In the genomic region with DNA sequence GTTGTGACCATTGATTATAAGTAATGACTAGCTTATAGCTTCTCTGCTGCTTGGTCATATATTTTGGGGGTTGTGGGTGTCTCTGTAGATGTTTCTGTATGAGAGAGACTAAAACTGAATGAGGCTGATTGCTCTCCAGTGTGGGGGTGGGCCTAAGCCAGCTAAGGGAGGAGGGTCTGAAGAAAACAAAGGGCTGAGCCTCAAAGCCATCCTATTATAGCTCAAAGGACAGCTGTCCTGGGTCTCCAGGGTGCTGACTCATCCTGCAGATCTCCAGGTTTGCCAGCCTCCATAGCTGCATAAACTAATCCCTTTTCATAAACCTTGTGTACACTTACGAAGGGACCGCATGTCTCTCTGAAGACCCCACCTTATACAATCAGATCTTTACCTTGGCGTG, we compare ENCODE assay signal across 23 mouse cellular contexts.
A peak's percentile ranks its signal among the peaks of the same experiment; 100 is the strongest.
DNase-seq lines count a peak whose midpoint lies in the region; ATAC-seq and TF ChIP-seq lines count a peak whose summit lies in the region.
"Had no signal": no experiment of that assay in that cellular context is flagged by ENCODE, and none has a peak within 500 bp of the region (broad histone marks: within the 10 kb centered on the region; RNA-seq: fewer than 3 reads in every experiment).

No protein-coding gene starts in this region.

- no peak for ATAC-seq in midbrain, postnatal 0 days (ENCODE audit: low FRiP score)
- ATAC-seq in hindbrain, embryonic 16.5 days: 0 out of 2 replicates have a peak, but pooled peaks have one; percentile 17
- ATAC-seq: forebrain, embryonic 14.5 days; intestine, embryonic 16.5 days had no signal

- H3K4me2 ChIP-seq in midbrain, postnatal 0 days (ENCODE audit: low read depth, low read length, poor library complexity, severe bottlenecking): no peak overlapping the region
- H3K4me2 ChIP-seq in hindbrain, embryonic 16.5 days (ENCODE audit: low read length): no peak overlapping the region
- H3K4me2 ChIP-seq: embryonic facial prominence, embryonic 15.5 days; heart, embryonic 15.5 days; lung, embryonic 14.5 days; neural tube, embryonic 12.5 days had no signal

- DNase-seq in midbrain, embryonic 10.5 days (ENCODE audit: low spot score): no peak
- DNase-seq in midbrain, postnatal 0 days (ENCODE audit: low spot score): no peak
- DNase-seq in 3T3-L1 (ENCODE audit: low read depth, low spot score): peak; percentile 21
- DNase-seq in Muller cell, postnatal 12 days (ENCODE audit: inconsistent ontology term): peak; percentile 43
- no peak for DNase-seq in heart, embryonic 10.5 days (ENCODE audit: low spot score)
- DNase-seq: adrenal gland, adult 8-10 months; cerebellum, adult 9-10 months; cerebellum, postnatal 36 days; embryo, embryonic 11 days; gastrocnemius, postnatal 14 days; kidney, adult 8-10 months; kidney, postnatal 10 days; liver; lung, embryonic 14.5 days; lung, postnatal 14 days had no signal

- H3K27me3 ChIP-seq in midbrain, embryonic 10.5 days (ENCODE audit: low read depth, poor library complexity, severe bottlenecking): no peaks in the 10 kb centered on the region
- H3K27me3 ChIP-seq in midbrain, postnatal 0 days (ENCODE audit: insufficient read depth, low read length): no peaks in the 10 kb centered on the region
- H3K27me3 ChIP-seq in hindbrain, embryonic 16.5 days (replicated peaks; ENCODE audit: control insufficient read depth, insufficient read depth, low read length): no peaks in the 10 kb centered on the region
- H3K27me3 ChIP-seq in heart, embryonic 10.5 days (ENCODE audit: insufficient read depth, poor library complexity, severe bottlenecking): peaks cover 3% of the 10 kb centered on the region; the same call in 1 of the 2 replicates
- H3K27me3 ChIP-seq: embryonic facial prominence, embryonic 15.5 days; heart, embryonic 15.5 days; neural tube, embryonic 12.5 days had no signal

- no peaks in the 10 kb centered on the region for H3K36me3 ChIP-seq in midbrain, embryonic 10.5 days
- H3K36me3 ChIP-seq in midbrain, postnatal 0 days (ENCODE audit: insufficient read depth, low read length): no peaks in the 10 kb centered on the region
- no peaks in the 10 kb centered on the region for H3K36me3 ChIP-seq in hindbrain, embryonic 16.5 days (ENCODE audit: control insufficient read depth, insufficient read depth, low read length)
- no peaks in the 10 kb centered on the region for H3K36me3 ChIP-seq in heart, embryonic 10.5 days
- H3K36me3 ChIP-seq: embryonic facial prominence, embryonic 15.5 days; heart, embryonic 15.5 days; neural tube, embryonic 12.5 days had no signal

- peak overlapping the region; percentile 68 for H3K27ac ChIP-seq in midbrain, embryonic 10.5 days (replicated peaks)
- H3K27ac ChIP-seq in midbrain, postnatal 0 days (ENCODE audit: low read depth, low read length): no peak overlapping the region
- no peak overlapping the region for H3K27ac ChIP-seq in hindbrain, embryonic 16.5 days (ENCODE audit: low read depth, low read length)
- no peak overlapping the region for H3K27ac ChIP-seq in heart, embryonic 10.5 days
- H3K27ac ChIP-seq: embryonic facial prominence, embryonic 15.5 days; heart, embryonic 15.5 days; liver, embryonic 14.5 days; neural tube, embryonic 12.5 days had no signal

- no peak overlapping the region for H3K9ac ChIP-seq in midbrain, postnatal 0 days (replicated peaks; ENCODE audit: low read length, poor library complexity, severe bottlenecking)
- H3K9ac ChIP-seq in hindbrain, embryonic 16.5 days (ENCODE audit: low read depth, low read length): no peak overlapping the region
- H3K9ac ChIP-seq: embryonic facial prominence, embryonic 15.5 days; heart, embryonic 15.5 days; liver, embryonic 14.5 days; lung, embryonic 14.5 days; neural tube, embryonic 12.5 days had no signal

- 61% methylated on average over 3 of the region's 3 CpGs for WGBS in midbrain, embryonic 10.5 days
- WGBS in midbrain, postnatal 0 days: 80% methylated on average over 3 of the region's 3 CpGs
- 76% methylated on average over 3 of the region's 3 CpGs for WGBS in hindbrain, embryonic 16.5 days
- WGBS in heart, embryonic 10.5 days: 75% methylated on average over 3 of the region's 3 CpGs

- peaks cover 29% of the 10 kb centered on the region for H3K4me1 ChIP-seq in midbrain, embryonic 10.5 days
- H3K4me1 ChIP-seq in midbrain, postnatal 0 days (ENCODE audit: insufficient read depth, low read length): no peaks in the 10 kb centered on the region
- H3K4me1 ChIP-seq in hindbrain, embryonic 16.5 days (ENCODE audit: control insufficient read depth, insufficient read depth, low read depth, low read length): no peaks in the 10 kb centered on the region
- H3K4me1 ChIP-seq in heart, embryonic 10.5 days: 0 out of 2 replicates have a peak, but pooled peaks cover 5% of the 10 kb centered on the region
- H3K4me1 ChIP-seq: embryonic facial prominence, embryonic 15.5 days; heart, embryonic 15.5 days had no signal

- no peaks in the 10 kb centered on the region for H3K9me3 ChIP-seq in midbrain, embryonic 10.5 days (replicated peaks)
- no peaks in the 10 kb centered on the region for H3K9me3 ChIP-seq in midbrain, postnatal 0 days (ENCODE audit: low read length)
- H3K9me3 ChIP-seq in hindbrain, embryonic 16.5 days (ENCODE audit: control insufficient read depth, low read length): no peaks in the 10 kb centered on the region
- no peaks in the 10 kb centered on the region for H3K9me3 ChIP-seq in heart, embryonic 10.5 days
- H3K9me3 ChIP-seq: embryonic facial prominence, embryonic 15.5 days; heart, embryonic 15.5 days; neural tube, embryonic 12.5 days had no signal

- no peak overlapping the region for H3K4me3 ChIP-seq in midbrain, embryonic 10.5 days
- H3K4me3 ChIP-seq in midbrain, postnatal 0 days (ENCODE audit: low read depth, low read length): no peak overlapping the region
- no peak overlapping the region for H3K4me3 ChIP-seq in hindbrain, embryonic 16.5 days (ENCODE audit: low read length)
- H3K4me3 ChIP-seq in heart, embryonic 10.5 days: no peak overlapping the region
- H3K4me3 ChIP-seq: embryonic facial prominence, embryonic 15.5 days; heart, embryonic 15.5 days; myocyte; neural tube, embryonic 12.5 days had no signal

- TF ChIP-seq CTCF in midbrain, postnatal 0 days (IDR thresholded peaks at IDR 0.05): no peak

Comparison
In these comparisons a context has a peak if more than half of its experiments do, and no peak if none do; other contexts are left out.
1. DNase-seq: peak in 3T3-L1 (single experiment) and Muller cell, postnatal 12 days (single experiment); none in midbrain, embryonic 10.5 days (single experiment), midbrain, postnatal 0 days (single experiment) and heart, embryonic 10.5 days (single experiment).